Mouse (Mus musculus): Measurements from ENCODE around the gene Cfap126. TPM values are rescaled to one million over a fixed set of nuclear protein-coding genes. Genes with fewer than 3 reads are reported as not detected.
"Not testable (repeated sequence)": the region's sequence is repeated elsewhere in the genome, so short reads cannot be mapped to it uniquely, and the experiment has no call there.

Gene Cfap126
- total and polyA plus RNA-seq, 2 experiments from 2014 or later: 1.5 to 8.1 TPM

GRCm38 (mm10) chr1:171130971-171131370, 17.3 kb downstream of the Cfap126 start:
- H3K4me2 ChIP-seq (ENCODE audit: low read depth, low read length, poor library complexity, severe bottlenecking): no peak overlapping the region
- H3K27me3 ChIP-seq (ENCODE audit: insufficient read depth, low read length): no peaks in the 10 kb centered on the region
- DNase-seq (ENCODE audit: low spot score) (no peak), ATAC-seq (ENCODE audit: low FRiP score) (no peak)
- peaks cover 35% of the 10 kb centered on the region for H3K36me3 ChIP-seq (ENCODE audit: insufficient read depth, low read length)
- H3K4me3 ChIP-seq (ENCODE audit: low read depth, low read length): no peak overlapping the region
- H3K4me1 ChIP-seq (ENCODE audit: insufficient read depth, low read length): no peaks in the 10 kb centered on the region
- H3K27ac ChIP-seq (ENCODE audit: low read depth, low read length): no peak overlapping the region
- H3K9ac ChIP-seq (replicated peaks; ENCODE audit: low read length, poor library complexity, severe bottlenecking): no peak overlapping the region
- H3K9me3 ChIP-seq (ENCODE audit: low read length): no peaks in the 10 kb centered on the region
- no peak for TF ChIP-seq CTCF (IDR thresholded peaks at IDR 0.05)
- 85% methylated on average over 1 of the region's 1 CpGs for WGBS

- Histone ChIP-seq H3K27me3 (ENCODE audit: insufficient read depth, low read length) (no peaks in the 10 kb centered on the region), H3K9ac (replicated peaks; ENCODE audit: low read length, poor library complexity, severe bottlenecking) (no peak overlapping the region), H3K9me3 (ENCODE audit: low read length) (no peaks in the 10 kb centered on the region), H3K36me3 (ENCODE audit: insufficient read depth, low read length) (peaks cover 22% of the 10 kb centered on the region), H3K4me1 (ENCODE audit: insufficient read depth, low read length) (no peaks in the 10 kb centered on the region), H3K27ac (ENCODE audit: low read depth, low read length) (no peak overlapping the region), H3K4me2 (ENCODE audit: low read depth, low read length, poor library complexity, severe bottlenecking) (no peak overlapping the region), H3K4me3 (ENCODE audit: low read depth, low read length) (no peak overlapping the region)
- WGBS: 97% methylated on average over 2 of the region's 2 CpGs
- ATAC-seq (ENCODE audit: low FRiP score): no peak
- TF ChIP-seq CTCF (IDR thresholded peaks at IDR 0.05): no peak
- no peak for DNase-seq (ENCODE audit: low spot score)
Observed at GRCm38 (mm10) chr1:171135600-171135999, 21.9 kb downstream of the Cfap126 start.

- peaks cover 30% of the 10 kb centered on the region for H3K36me3 ChIP-seq (ENCODE audit: insufficient read depth, low read length)
Observed at GRCm38 (mm10) chr1:171137486-171138155, 23.9 kb downstream of the Cfap126 start.

GRCm38 (mm10) chr1:171142981-171143380, 29.3 kb downstream of the Cfap126 start:
- peaks cover 22% of the 10 kb centered on the region for H3K36me3 ChIP-seq (ENCODE audit: insufficient read depth, low read length)
- not testable (repeated sequence) for H3K27ac ChIP-seq (ENCODE audit: low read depth, low read length); H3K9ac ChIP-seq (replicated peaks; ENCODE audit: low read length, poor library complexity, severe bottlenecking); H3K4me3 ChIP-seq (ENCODE audit: low read depth, low read length); H3K9me3 ChIP-seq (ENCODE audit: low read length); ATAC-seq (ENCODE audit: low FRiP score); H3K4me2 ChIP-seq (ENCODE audit: low read depth, low read length, poor library complexity, severe bottlenecking); DNase-seq (ENCODE audit: low spot score); H3K4me1 ChIP-seq (ENCODE audit: insufficient read depth, low read length); H3K27me3 ChIP-seq (ENCODE audit: insufficient read depth, low read length)
- WGBS: 89% methylated on average over 9 of the region's 11 CpGs

More at GRCm38 (mm10) chr1:171137486-171138155, 23.9 kb downstream of the Cfap126 start:
- WGBS: 91% methylated on average over 8 of the region's 8 CpGs
- DNase-seq (ENCODE audit: low spot score); H3K4me2 ChIP-seq (ENCODE audit: low read depth, low read length, poor library complexity, severe bottlenecking); H3K9me3 ChIP-seq (ENCODE audit: low read length); ATAC-seq (ENCODE audit: low FRiP score); H3K4me3 ChIP-seq (ENCODE audit: low read depth, low read length); H3K27me3 ChIP-seq (ENCODE audit: insufficient read depth, low read length); H3K9ac ChIP-seq (replicated peaks; ENCODE audit: low read length, poor library complexity, severe bottlenecking); H3K4me1 ChIP-seq (ENCODE audit: insufficient read depth, low read length); H3K27ac ChIP-seq (ENCODE audit: low read depth, low read length): not testable (repeated sequence)

- Histone ChIP-seq H3K9ac (replicated peaks; ENCODE audit: low read length, poor library complexity, severe bottlenecking) (peak within 1 kb of the TSS; percentile 96), H3K36me3 (ENCODE audit: insufficient read depth, low read length) (no peaks in the 10 kb centered on the region), H3K4me2 (ENCODE audit: low read depth, low read length, poor library complexity, severe bottlenecking) (peak within 1 kb of the TSS; percentile 83), H3K4me3 (ENCODE audit: low read depth, low read length) (peak within 1 kb of the TSS; percentile 82), H3K9me3 (ENCODE audit: low read length) (no peaks in the 10 kb centered on the region), H3K4me1 (ENCODE audit: insufficient read depth, low read length) (peaks cover 10% of the 10 kb centered on the region), H3K27ac (ENCODE audit: low read depth, low read length) (peak within 1 kb of the TSS; percentile 86), H3K27me3 (ENCODE audit: insufficient read depth, low read length) (no peaks in the 10 kb centered on the region)
- TF ChIP-seq CTCF (IDR thresholded peaks at IDR 0.05): no peak
- DNase-seq (ENCODE audit: low spot score) (peak; percentile 95), ATAC-seq (ENCODE audit: low FRiP score) (peak; percentile 96)
- WGBS: 1% methylated on average over 30 of the region's 34 CpGs
Observed at GRCm38 (mm10) chr1:171149974-171150760, 36.4 kb downstream of the Cfap126 start, which contains the start of the genes Sdhc and Mpz. Gene Sdhc (minus strand): TSS chr1:171150603. Gene Mpz (plus strand): TSS chr1:171150711.
